ENCODE assay signal across 10 mouse cellular contexts in the genomic region with DNA sequence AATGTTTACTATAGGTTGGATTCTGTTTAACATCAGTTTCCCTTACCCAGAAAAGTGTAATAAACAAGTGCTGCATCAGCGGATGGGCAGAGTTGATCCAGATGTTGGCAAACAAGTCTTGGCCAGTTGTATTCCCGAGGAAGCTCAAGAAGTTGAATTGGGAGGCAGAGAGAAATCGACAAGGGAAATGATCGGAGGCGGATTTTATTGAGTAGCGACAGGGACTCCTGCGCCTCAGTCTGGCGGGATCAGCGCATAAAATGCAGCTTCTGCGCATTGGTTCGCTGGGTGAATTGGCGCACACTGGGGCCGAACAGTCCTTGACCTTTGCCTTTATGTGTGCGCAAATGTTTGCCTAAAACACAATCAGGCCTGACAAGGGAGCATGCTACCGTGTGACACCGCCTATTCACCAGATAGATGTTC. TPM values are rescaled to one million over a fixed set of nuclear protein-coding genes. Genes with fewer than 3 reads are reported as not detected.
A peak's percentile ranks its signal among the peaks of the same experiment; 100 is the strongest.
DNase-seq lines count a peak whose midpoint lies in the region; ATAC-seq lines count a peak whose summit lies in the region.
"Had no signal": no experiment of that assay in that cellular context is flagged by ENCODE, and none has a peak within 500 bp of the region (broad histone marks: within the 10 kb centered on the region; RNA-seq: fewer than 3 reads in every experiment).

No protein-coding gene starts in this region.

- no peak overlapping the region for H3K4me2 ChIP-seq in embryonic facial prominence, embryonic 11.5 days (ENCODE audit: low read depth, low read length)
- H3K4me2 ChIP-seq in hindbrain, embryonic 16.5 days (ENCODE audit: low read length) = peak overlapping the region; percentile 48
- peak overlapping the region; percentile 39; the same call in 1 of the 2 replicates for H3K4me2 ChIP-seq in neural tube, embryonic 14.5 days (ENCODE audit: low read depth, low read length)
- H3K4me2 ChIP-seq: heart, embryonic 15.5 days; limb, embryonic 15.5 days had no signal

- H3K9ac ChIP-seq in embryonic facial prominence, embryonic 11.5 days (replicated peaks; ENCODE audit: low read length) = no peak overlapping the region
- H3K9ac ChIP-seq in hindbrain, embryonic 16.5 days (ENCODE audit: low read depth, low read length) = peak overlapping the region; percentile 51
- no peak overlapping the region; the same call in 1 of the 2 replicates for H3K9ac ChIP-seq in neural tube, embryonic 14.5 days (replicated peaks; ENCODE audit: low read depth, low read length)
- H3K9ac ChIP-seq: heart, embryonic 15.5 days; limb, embryonic 15.5 days had no signal

- H3K9me3 ChIP-seq in embryonic facial prominence, embryonic 11.5 days (replicated peaks; ENCODE audit: control insufficient read depth, low read length) = no peaks in the 10 kb centered on the region
- H3K9me3 ChIP-seq in hindbrain, embryonic 16.5 days (ENCODE audit: control insufficient read depth, low read length) = no peaks in the 10 kb centered on the region
- H3K9me3 ChIP-seq in neural tube, embryonic 14.5 days (ENCODE audit: control insufficient read depth, low read length) = no peaks in the 10 kb centered on the region
- H3K9me3 ChIP-seq: heart, embryonic 15.5 days; limb, embryonic 15.5 days had no signal

- ATAC-seq in embryonic facial prominence, embryonic 11.5 days (replicated peaks; ENCODE audit: insufficient number of reproducible peaks, low FRiP score, low TSS enrichment, low read depth) = no peak; the same call in 1 of the 2 replicates
- peak; percentile 60; the same call in 1 of the 2 replicates for ATAC-seq in hindbrain, embryonic 16.5 days
- peak; percentile 18; the same call in 1 of the 2 replicates for ATAC-seq in neural tube, embryonic 14.5 days (ENCODE audit: low read depth)

- no peaks in the 10 kb centered on the region for H3K4me1 ChIP-seq in embryonic facial prominence, embryonic 11.5 days (ENCODE audit: control insufficient read depth, insufficient read depth, low read length)
- no peaks in the 10 kb centered on the region for H3K4me1 ChIP-seq in hindbrain, embryonic 16.5 days (ENCODE audit: control insufficient read depth, insufficient read depth, low read depth, low read length)
- no peaks in the 10 kb centered on the region for H3K4me1 ChIP-seq in neural tube, embryonic 14.5 days (ENCODE audit: control insufficient read depth, insufficient read depth, low read length)
- H3K4me1 ChIP-seq: heart, embryonic 15.5 days; limb, embryonic 15.5 days had no signal

- no peak overlapping the region for H3K27ac ChIP-seq in embryonic facial prominence, embryonic 11.5 days (replicated peaks; ENCODE audit: low read depth, low read length)
- H3K27ac ChIP-seq in hindbrain, embryonic 16.5 days (ENCODE audit: low read depth, low read length) = peak overlapping the region; percentile 71
- peak overlapping the region; percentile 39; the same call in 1 of the 2 replicates for H3K27ac ChIP-seq in neural tube, embryonic 14.5 days (ENCODE audit: low read depth, low read length)
- H3K27ac ChIP-seq: heart, embryonic 15.5 days; limb, embryonic 15.5 days had no signal

- H3K4me3 ChIP-seq in embryonic facial prominence, embryonic 11.5 days (ENCODE audit: low read depth, low read length) = no peak overlapping the region
- H3K4me3 ChIP-seq in hindbrain, embryonic 16.5 days (ENCODE audit: low read length) = peak overlapping the region; percentile 26
- peak overlapping the region; percentile 14; the same call in 1 of the 2 replicates for H3K4me3 ChIP-seq in neural tube, embryonic 14.5 days (ENCODE audit: low read depth, low read length)
- H3K4me3 ChIP-seq: heart, embryonic 15.5 days; limb, embryonic 15.5 days had no signal

- peaks cover 65% of the 10 kb centered on the region for H3K27me3 ChIP-seq in embryonic facial prominence, embryonic 11.5 days (ENCODE audit: control insufficient read depth, insufficient read depth, low read length)
- H3K27me3 ChIP-seq in hindbrain, embryonic 16.5 days (replicated peaks; ENCODE audit: control insufficient read depth, insufficient read depth, low read length) = peaks cover 40% of the 10 kb centered on the region
- peaks cover 44% of the 10 kb centered on the region for H3K27me3 ChIP-seq in neural tube, embryonic 14.5 days (ENCODE audit: control insufficient read depth, insufficient read depth, low read length)

- H3K36me3 ChIP-seq in embryonic facial prominence, embryonic 11.5 days (replicated peaks; ENCODE audit: control insufficient read depth, insufficient read depth, low read depth, low read length) = no peaks in the 10 kb centered on the region
- no peaks in the 10 kb centered on the region for H3K36me3 ChIP-seq in hindbrain, embryonic 16.5 days (ENCODE audit: control insufficient read depth, insufficient read depth, low read length)
- no peaks in the 10 kb centered on the region for H3K36me3 ChIP-seq in neural tube, embryonic 14.5 days (ENCODE audit: control insufficient read depth, insufficient read depth, low read length)
- H3K36me3 ChIP-seq: heart, embryonic 15.5 days; limb, embryonic 15.5 days had no signal

- peak; percentile 59 to 68 for DNase-seq in cerebellum, adult 18-20 months
- peak; percentile 43 for DNase-seq in embryonic facial prominence, embryonic 11.5 days (ENCODE audit: low spot score)
- no peak for DNase-seq in heart, adult 8-10 months (ENCODE audit: low spot score)
- no peak for DNase-seq in kidney, postnatal 10 days
- DNase-seq in adrenal gland, adult 2 months = no peak

- under 1% methylated on average over 16 of the region's 16 CpGs for WGBS in embryonic facial prominence, embryonic 11.5 days
- WGBS in hindbrain, embryonic 16.5 days = 1% methylated on average over 16 of the region's 16 CpGs
- WGBS in neural tube, embryonic 14.5 days = 0% methylated on average over 16 of the region's 16 CpGs

RNA-seq across cellular contexts. Expression of gene Zic1, which starts 40.2 kb away (rescaled TPM):
- 3.3 and 3.5 TPM in 2 replicates for polyA plus RNA-seq in embryonic facial prominence, embryonic 11.5 days (2014; fragmentation: Nextera tagmentation; extraction: Ambion mirVana)
- polyA plus RNA-seq in hindbrain, embryonic 16.5 days (2015; fragmentation: Nextera tagmentation; extraction: Ambion mirVana) = 11.4 and 14.6 TPM in 2 replicates
- 28.7 and 30.5 TPM in 2 replicates for polyA plus RNA-seq in neural tube, embryonic 14.5 days (2014; fragmentation: Nextera tagmentation; extraction: Ambion mirVana)
- under 1 TPM in 1 of 4 experiments, not detected in 3; 0.06 TPM for total RNA-seq in heart, adult 8-10 months (2022)
- total RNA-seq in adrenal gland, adult 2 months (2021) = not detected
- 0.08 TPM in 1 of 2 replicates, not detected in the other for polyA plus RNA-seq in adrenal gland, adult 2 months (2012; rRNA removed)
- polyA plus RNA-seq: kidney, embryonic 16.5 days had no signal

RNA-seq across cellular contexts. Expression of gene Zic4, which starts 43.6 kb away (rescaled TPM):
- polyA plus RNA-seq in embryonic facial prominence, embryonic 11.5 days (2014; fragmentation: Nextera tagmentation; extraction: Ambion mirVana) = 6.7 and 6.9 TPM in 2 replicates
- polyA plus RNA-seq in hindbrain, embryonic 16.5 days (2015; fragmentation: Nextera tagmentation; extraction: Ambion mirVana) = 62.4 and 67.4 TPM in 2 replicates
- 46.7 and 50.5 TPM in 2 replicates for polyA plus RNA-seq in neural tube, embryonic 14.5 days (2014; fragmentation: Nextera tagmentation; extraction: Ambion mirVana)
- not detected for total RNA-seq in heart, adult 8-10 months (2022)
- total RNA-seq in adrenal gland, adult 2 months (2021) = not detected
- not detected in 2 replicates for polyA plus RNA-seq in adrenal gland, adult 2 months (2012; rRNA removed)
- polyA plus RNA-seq: heart, embryonic 15.5 days; kidney, embryonic 16.5 days had no signal

Comparison
In these comparisons a context has a peak if more than half of its experiments do, and no peak if none do; other contexts are left out.
1. DNase-seq: peak in cerebellum, adult 18-20 months (2 of 2) and embryonic facial prominence, embryonic 11.5 days (single experiment); none in heart, adult 8-10 months (single experiment), kidney, postnatal 10 days (single experiment) and adrenal gland, adult 2 months (single experiment).